Mouse (Mus musculus) E14TG2a.4 (cell line): ENCODE measurements around the gene Iqsec3.

Experiments used
- H3K27me3 ChIP-seq: 2 replicates; pipeline ENCODE4 v1.6.1; 2014; ENCODE audit warnings: low read length, control low read depth; ENCODE audit not compliant: insufficient read depth
- H3K36me3 ChIP-seq: 2 replicates; pipeline ENCODE4 v1.6.1; 2014; ENCODE audit warnings: low read length, control low read depth; ENCODE audit not compliant: insufficient read depth
- H3K4me1 ChIP-seq: replicated peaks from 2 replicates; pipeline ENCODE4 v1.6.1; 2014; ENCODE audit warnings: low read depth, low read length, control low read depth
- H3K4me3 ChIP-seq: replicated peaks from 2 replicates; pipeline ENCODE4 v1.5.1; 2014; ENCODE audit warnings: mild to moderate bottlenecking, low read length
- H3K9me3 ChIP-seq: 2 replicates; pipeline ENCODE4 v1.6.1; 2014; ENCODE audit warnings: low read length, control low read depth
- CTCF ChIP-seq: conservative IDR thresholded peaks from 2 replicates; pipeline ENCODE4 v1.5.1; 2014; ENCODE audit warnings: low read length
- NANOG ChIP-seq: IDR thresholded peaks from 2 replicates; pipeline ENCODE4 v1.6.1; 2014; ENCODE audit warnings: borderline replicate concordance, low read length, mixed read lengths
- POU5F1 ChIP-seq: IDR thresholded peaks from 2 replicates; pipeline ENCODE4 v1.6.1; 2014; ENCODE audit warnings: low read length, borderline replicate concordance

Gene Iqsec3

GRCm38 (mm10) chr6:121501044-121501638 lies 27.7 kb upstream of the Iqsec3 start:
- no peaks in the 10 kb centered on the region for H3K36me3 ChIP-seq
- TF ChIP-seq CTCF = no peak
- no peak for TF ChIP-seq NANOG
- no peak for TF ChIP-seq POU5F1
- H3K4me3 ChIP-seq = no peak overlapping the region
- no peaks in the 10 kb centered on the region for H3K9me3 ChIP-seq
- H3K4me1 ChIP-seq = peaks cover 4% of the 10 kb centered on the region; the same call in 1 of the 2 replicates
- no peaks in the 10 kb centered on the region for H3K27me3 ChIP-seq

DNA sequence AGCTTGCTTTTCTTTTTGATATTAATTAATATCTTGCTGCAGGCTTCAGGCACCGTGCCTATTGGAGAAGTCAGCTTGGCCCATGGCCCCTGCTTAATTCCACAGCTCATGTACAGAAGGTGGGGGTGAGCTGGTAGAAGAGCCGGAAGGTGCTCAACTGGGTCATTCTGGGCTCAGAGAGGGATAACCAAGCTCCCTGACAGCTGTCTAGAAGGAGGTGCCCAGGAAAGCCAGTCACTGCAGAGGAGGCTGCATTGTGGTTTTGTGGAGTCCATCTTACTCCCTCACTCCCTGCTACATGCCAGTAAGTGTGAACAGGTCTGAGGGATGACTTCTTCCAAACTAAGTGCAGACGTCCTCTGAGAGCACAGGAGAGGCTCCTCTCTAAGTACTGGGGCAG lies 26.4 kb upstream of the Iqsec3 start:
- H3K4me3 ChIP-seq = no peak overlapping the region
- 0 out of 2 replicates have a peak, but pooled peaks cover 3% of the 10 kb centered on the region for H3K27me3 ChIP-seq
- no peak for TF ChIP-seq POU5F1
- H3K9me3 ChIP-seq = no peaks in the 10 kb centered on the region
- H3K4me1 ChIP-seq = peaks cover 6% of the 10 kb centered on the region
- no peaks in the 10 kb centered on the region for H3K36me3 ChIP-seq

DNA sequence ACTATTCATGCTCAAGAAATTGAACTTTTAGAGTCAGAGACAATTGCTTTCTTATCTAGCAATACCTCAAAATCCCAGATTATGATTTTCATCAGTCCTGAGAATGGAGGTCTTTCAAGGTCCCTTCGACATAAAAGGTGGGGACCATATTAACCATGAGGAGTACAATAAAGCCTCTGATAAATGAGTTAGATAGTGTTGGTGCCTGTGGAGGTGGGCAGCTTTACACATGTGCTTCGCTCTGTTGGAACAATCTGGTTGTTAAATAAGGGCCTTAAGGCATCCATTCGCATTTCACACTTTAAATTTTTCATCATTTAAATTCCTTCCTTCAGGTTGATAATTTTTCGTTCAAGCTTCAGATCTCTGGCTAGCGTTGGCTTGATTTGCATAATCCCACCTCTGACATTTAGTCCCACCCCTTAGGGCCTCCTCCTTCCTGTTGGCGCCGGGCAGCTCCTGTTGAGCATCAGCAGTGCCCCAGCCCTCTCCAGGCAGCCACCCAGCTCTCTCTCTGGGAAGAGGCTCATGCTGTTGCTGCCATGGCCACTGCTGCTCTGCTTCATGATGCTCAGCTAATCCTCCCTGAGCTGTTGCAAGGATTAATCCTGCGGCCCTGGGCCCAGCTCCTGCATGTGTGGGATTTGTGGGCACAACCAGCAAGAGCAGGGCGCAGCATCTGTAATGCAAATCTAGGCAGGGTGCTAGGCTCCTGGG lies 25.5 kb upstream of the Iqsec3 start:
- TF ChIP-seq POU5F1 = no peak
- TF ChIP-seq NANOG = no peak
- no peak for TF ChIP-seq CTCF
- Histone ChIP-seq H3K36me3 (no peaks in the 10 kb centered on the region), H3K9me3 (no peaks in the 10 kb centered on the region), H3K4me1 (peaks cover 14% of the 10 kb centered on the region), H3K27me3 (0 out of 2 replicates have a peak, but pooled peaks cover 3% of the 10 kb centered on the region), H3K4me3 (no peak overlapping the region)

DNA sequence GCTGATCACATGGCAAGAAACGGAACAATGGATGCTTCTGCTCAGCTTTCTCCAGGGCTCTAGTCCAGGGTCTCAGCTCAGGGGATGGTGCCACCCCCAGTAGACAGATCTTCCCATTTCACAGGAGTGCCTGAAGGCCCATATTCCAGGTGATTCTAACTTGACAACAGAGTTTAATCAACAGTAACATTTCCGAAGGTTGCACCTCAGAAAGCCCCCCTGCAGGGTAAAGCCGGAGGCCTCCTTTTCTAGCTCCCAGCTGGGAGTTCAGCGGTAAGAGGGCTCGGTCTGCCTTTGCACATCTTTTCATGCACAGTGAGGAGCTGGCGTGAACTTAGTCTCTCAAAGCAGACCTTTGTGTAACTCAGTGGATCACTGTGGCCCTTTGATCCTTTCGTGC lies 22.1 kb upstream of the Iqsec3 start:
- H3K9me3 ChIP-seq = no peaks in the 10 kb centered on the region
- TF ChIP-seq NANOG = no peak
- TF ChIP-seq POU5F1 = no peak
- no peak for TF ChIP-seq CTCF
- no peaks in the 10 kb centered on the region for H3K36me3 ChIP-seq
- H3K27me3 ChIP-seq = peaks cover 14% of the 10 kb centered on the region
- peaks cover 11% of the 10 kb centered on the region for H3K4me1 ChIP-seq
- H3K4me3 ChIP-seq = no peak overlapping the region

- Histone ChIP-seq H3K9me3 (no peaks in the 10 kb centered on the region), H3K36me3 (no peaks in the 10 kb centered on the region), H3K4me3 (no peak overlapping the region), H3K4me1 (peaks cover 11% of the 10 kb centered on the region), H3K27me3 (peaks cover 15% of the 10 kb centered on the region)
- no peak for TF ChIP-seq CTCF
These were observed 21.5 kb upstream of the Iqsec3 start for GRCm38 (mm10) chr6:121495026-121495425.

DNA sequence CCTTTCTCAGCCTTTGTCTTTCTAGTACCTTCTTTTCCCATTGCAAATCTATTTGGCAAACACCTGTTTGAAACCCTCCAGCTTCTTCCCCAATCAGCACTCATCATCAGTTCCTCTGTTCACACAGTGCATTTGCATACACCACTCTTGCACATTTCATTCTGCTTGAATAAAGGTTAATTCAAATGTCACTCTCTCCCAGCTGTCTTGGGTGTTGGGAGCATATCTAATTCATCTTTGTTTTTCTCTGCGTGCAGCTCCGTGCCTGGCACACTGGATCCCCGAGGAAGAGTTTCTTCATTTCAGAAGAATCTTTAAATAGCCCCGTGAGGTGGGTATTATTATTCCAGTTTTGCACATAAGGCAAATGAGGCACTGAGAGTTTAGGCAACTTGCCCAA lies 20.8 kb upstream of the Iqsec3 start:
- TF ChIP-seq POU5F1 (no peak), NANOG (no peak), CTCF (no peak)
- H3K4me1 ChIP-seq = peaks cover 11% of the 10 kb centered on the region

GRCm38 (mm10) chr6:121491339-121491738 lies 17.9 kb upstream of the Iqsec3 start:
- H3K4me3 ChIP-seq = no peak overlapping the region
- peaks cover 11% of the 10 kb centered on the region for H3K4me1 ChIP-seq
- no peaks in the 10 kb centered on the region for H3K36me3 ChIP-seq
- peaks cover 22% of the 10 kb centered on the region for H3K27me3 ChIP-seq
- H3K9me3 ChIP-seq = no peaks in the 10 kb centered on the region
- TF ChIP-seq CTCF = no peak
- TF ChIP-seq NANOG = no peak
- no peak for TF ChIP-seq POU5F1

More for the DNA sequence above, 20.8 kb upstream of the Iqsec3 start:
- no peaks in the 10 kb centered on the region for H3K36me3 ChIP-seq
- H3K9me3 ChIP-seq = no peaks in the 10 kb centered on the region
- H3K27me3 ChIP-seq = peaks cover 19% of the 10 kb centered on the region
- H3K4me3 ChIP-seq = no peak overlapping the region

DNA sequence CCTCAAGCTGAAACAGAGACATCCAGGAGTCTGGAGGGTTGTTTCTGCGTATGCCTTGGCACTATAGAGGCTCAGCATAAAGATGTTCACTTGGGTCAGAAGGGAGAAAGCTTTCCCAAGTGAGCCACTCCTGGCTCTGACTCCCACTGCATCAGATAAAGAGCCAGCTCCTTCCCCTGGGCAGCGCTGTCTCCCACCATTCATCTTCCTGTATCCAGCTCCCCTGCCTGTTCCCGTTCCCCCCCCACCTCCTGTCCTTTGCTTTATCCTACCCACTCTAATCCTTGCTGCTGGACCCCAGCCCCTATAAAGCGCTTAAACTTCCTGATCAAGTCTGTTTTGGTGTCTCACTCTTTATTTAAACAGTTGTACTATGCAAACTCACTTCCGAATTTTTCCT lies 1.2 kb downstream of the Iqsec3 start:
- no peak overlapping the region for H3K4me3 ChIP-seq
- TF ChIP-seq POU5F1 = no peak
- TF ChIP-seq CTCF = no peak
- no peak for TF ChIP-seq NANOG
- H3K9me3 ChIP-seq = no peaks in the 10 kb centered on the region
- H3K4me1 ChIP-seq = peaks cover 13% of the 10 kb centered on the region
- H3K27me3 ChIP-seq = peaks cover 81% of the 10 kb centered on the region
- no peaks in the 10 kb centered on the region for H3K36me3 ChIP-seq

DNA sequence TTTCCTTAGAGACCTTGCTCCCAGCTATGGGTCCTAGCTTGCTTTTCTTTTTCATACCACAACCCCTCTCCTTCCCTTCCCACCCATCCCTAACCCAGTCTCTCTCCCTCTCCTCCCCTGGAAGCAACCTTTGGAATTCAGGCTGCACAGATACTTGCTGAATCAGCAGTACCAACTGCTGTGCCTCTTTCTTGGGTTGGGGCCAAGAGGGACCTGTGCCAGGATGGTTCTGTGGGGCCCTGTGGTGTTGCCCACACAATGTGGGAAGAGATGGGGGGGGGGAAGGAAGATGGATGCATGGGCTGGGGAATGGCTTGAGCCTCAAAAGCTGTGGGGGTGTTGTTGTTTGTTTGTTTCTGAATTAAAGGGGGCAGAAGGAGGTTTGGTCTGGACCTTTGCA lies 5.2 kb downstream of the Iqsec3 start:
- TF ChIP-seq POU5F1 (no peak), CTCF (no peak), NANOG (no peak)
- no peaks in the 10 kb centered on the region for H3K9me3 ChIP-seq
- peaks cover 83% of the 10 kb centered on the region for H3K27me3 ChIP-seq
- no peaks in the 10 kb centered on the region for H3K36me3 ChIP-seq
- H3K4me1 ChIP-seq = peaks cover 6% of the 10 kb centered on the region
- no peak overlapping the region for H3K4me3 ChIP-seq
